Mouse (Mus musculus): ENCODE measurements around the gene Rnf13. TPM values are rescaled to one million over a fixed set of nuclear protein-coding genes. Genes with fewer than 3 reads are reported as not detected.

Rnf13 gene
- total and polyA plus RNA-seq, 3 experiments, result 0.21 to 23.7 (median 19.6) TPM

DNA sequence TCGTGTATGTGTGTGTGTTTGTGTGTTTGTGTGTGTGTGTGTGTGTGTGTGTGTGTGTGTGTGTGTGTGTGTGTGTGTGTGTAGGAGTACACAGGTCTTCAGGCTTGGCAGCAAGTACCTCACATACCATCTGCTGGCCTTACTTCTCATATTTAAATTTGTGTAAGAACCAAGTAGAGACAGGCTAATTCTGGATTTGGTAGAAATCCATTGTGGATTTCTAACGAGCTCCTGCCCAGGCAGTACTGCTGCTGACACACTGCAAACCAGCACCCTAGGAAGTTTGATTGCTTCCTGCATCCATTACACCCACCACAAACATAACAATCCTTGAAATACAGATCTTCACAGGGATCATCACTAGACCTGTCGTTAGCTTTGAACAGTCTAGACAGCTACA, 147.1 kb downstream of the Rnf13 start:
- no peaks in the 10 kb centered on the region for H3K27me3 ChIP-seq (ENCODE audit: insufficient read depth, low read length)
- H3K36me3 ChIP-seq (replicated peaks), result no peaks in the 10 kb centered on the region
- DNase-seq (ENCODE audit: low spot score) (no peak), ATAC-seq (ENCODE audit: extremely low read depth, insufficient number of reproducible peaks, low FRiP score, poor library complexity, severe bottlenecking) (no peak)
- H3K4me1 ChIP-seq (ENCODE audit: insufficient read depth, low read depth, low read length), result no peaks in the 10 kb centered on the region
- no peaks in the 10 kb centered on the region for H3K9me3 ChIP-seq (replicated peaks)
- no peak overlapping the region for H3K4me3 ChIP-seq (ENCODE audit: low read depth, low read length)
- TF ChIP-seq CTCF (IDR thresholded peaks at IDR 0.05; ENCODE audit: low read depth, low read length) (no peak), POLR2AphosphoS5 (IDR thresholded peaks at IDR 0.05; ENCODE audit: insufficient replicate concordance, low read depth, low read length) (no peak), GATA1 (IDR thresholded peaks at IDR 0.05; ENCODE audit: borderline replicate concordance, low read length) (no peak), TAL1 (conservative IDR thresholded peaks at IDR 0.05; ENCODE audit: low read depth, low read length) (no peak), GATA2 (IDR thresholded peaks at IDR 0.05; ENCODE audit: borderline replicate concordance, low read depth, low read length) (no peak)

Other genes starting within 250 kb of the Rnf13 start
- gene Wwtr1, start 160.2 kb upstream of the Rnf13 start, total RNA-seq (2014; fragmentation: Nextera tagmentation), result not detected in 2 replicates
- 0.05 and 0.06 TPM in 2 replicates for gene Wwtr1, start 160.2 kb upstream of the Rnf13 start, total RNA-seq (2017)
- not detected in 2 replicates for gene Wwtr1, start 160.2 kb upstream of the Rnf13 start, polyA plus RNA-seq (2012)
- gene Commd2, start 84.3 kb upstream of the Rnf13 start, total RNA-seq (2014; fragmentation: Nextera tagmentation), result 15.4 and 20.2 TPM in 2 replicates
- 28.3 and 35.6 TPM in 2 replicates for gene Commd2, start 84.3 kb upstream of the Rnf13 start, total RNA-seq (2017)
- 30.9 and 33.0 TPM in 2 replicates for gene Commd2, start 84.3 kb upstream of the Rnf13 start, polyA plus RNA-seq (2012)
- gene Ankub1, start 43.3 kb upstream of the Rnf13 start, total RNA-seq (2014; fragmentation: Nextera tagmentation), result not detected in 2 replicates
- 0.05 and 0.06 TPM in 2 replicates for gene Ankub1, start 43.3 kb upstream of the Rnf13 start, total RNA-seq (2017)
- not detected in 2 replicates for gene Ankub1, start 43.3 kb upstream of the Rnf13 start, polyA plus RNA-seq (2012)
- not detected in 2 replicates for gene Pfn2, start 112.0 kb downstream of the Rnf13 start, total RNA-seq (2014; fragmentation: Nextera tagmentation)
- gene Pfn2, start 112.0 kb downstream of the Rnf13 start, total RNA-seq (2017), result 0.06 TPM in 1 of 2 replicates, not detected in the other
- not detected in 2 replicates for gene Pfn2, start 112.0 kb downstream of the Rnf13 start, polyA plus RNA-seq (2012)